Mouse (Mus musculus) duodenum, adult 2 months (tissue): Measurements from ENCODE around the gene Prss3. TPM values are rescaled to one million over a fixed set of nuclear protein-coding genes. Genes with fewer than 3 reads are reported as not detected.

ENCODE experiments used
- polyA plus RNA-seq: library from polyadenylated mRNA; depleted of rRNA; stranded (reverse); fragments of >200 nt; gene quantifications from 2 replicates; pipeline ENCODE4 v1.2.3, GENCODE M21; 2012; ENCODE audit warnings: low replicate concordance; rRNA removed

Gene Prss3
- polyA plus RNA-seq = 0.83 and 678 TPM in 2 replicates

DNA sequence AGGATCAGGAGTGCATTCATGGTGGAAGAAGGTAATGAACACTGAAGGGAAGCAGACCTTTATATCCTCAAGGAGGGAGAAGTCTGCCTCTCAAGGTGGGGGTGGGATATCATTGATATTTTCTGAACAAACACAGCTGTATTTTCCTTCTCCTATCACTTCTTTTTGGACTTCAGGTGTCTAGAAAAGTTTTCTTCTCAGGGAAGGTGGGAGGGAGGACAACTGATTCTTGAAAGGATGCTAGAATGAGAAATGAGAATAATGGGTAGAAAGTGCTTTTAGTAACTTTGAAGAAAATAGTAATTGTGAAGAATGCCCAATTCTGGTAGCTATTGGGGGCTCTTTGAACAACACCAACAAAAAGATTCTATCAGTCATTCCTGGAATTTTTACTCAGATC, at the start of gene Prss3:
Gene Prss3 (minus strand): TSS at position 101 of the 400 bp plus-strand sequence.

DNA sequence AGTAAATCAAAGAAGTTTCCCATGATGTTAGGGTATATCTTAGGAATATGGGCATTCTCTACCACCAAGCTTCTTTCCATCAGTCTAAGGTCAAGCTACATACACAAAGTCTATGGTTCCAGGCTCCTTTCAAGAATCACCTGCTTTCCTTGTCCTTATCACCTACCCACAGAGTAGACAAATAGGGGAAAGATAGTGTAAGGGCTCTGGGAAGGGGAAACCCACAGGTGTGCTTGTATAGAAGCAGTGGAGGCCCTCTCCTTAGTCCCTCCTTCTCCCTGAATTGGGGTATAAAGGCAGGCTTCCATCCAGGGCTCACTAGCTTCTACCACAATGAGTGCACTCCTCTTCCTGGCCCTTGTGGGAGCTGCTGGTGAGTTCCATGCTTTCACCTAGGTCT, 14.6 kb upstream of the Prss3 start, which contains the start of gene Gm5771:
Gene Gm5771 (plus strand): TSS at position 301 of the 400 bp plus-strand sequence.

GRCm38 (mm10) chr6:41353932-41354331, 23.5 kb downstream of the Prss3 start, which contains the start of gene Try10:
Gene Try10, plus strand, starts transcription at chr6:41354105.

Other genes with a start within 250 kb of the Prss3 start
- gene Try4, start 75.4 kb downstream of the Prss3 start, polyA plus RNA-seq = 8.9 and 6,055 TPM in 2 replicates
- gene Try5, start 60.8 kb downstream of the Prss3 start, polyA plus RNA-seq = 4.8 and 3,560 TPM in 2 replicates
- gene Try10, start 23.6 kb downstream of the Prss3 start, polyA plus RNA-seq = 0.13 and 63.8 TPM in 2 replicates
- 0.14 and 207 TPM in 2 replicates for gene Gm5771, start 14.7 kb upstream of the Prss3 start, polyA plus RNA-seq
- 29.5 TPM in 1 of 2 replicates, not detected in the other for gene Gm10334, start 68.5 kb upstream of the Prss3 start, polyA plus RNA-seq
- gene Prss1, start 81.3 kb upstream of the Prss3 start, polyA plus RNA-seq = 18.2 TPM in 1 of 2 replicates, not detected in the other
- 13.3 and 6,184 TPM in 2 replicates for gene Prss2, start 144.1 kb upstream of the Prss3 start, polyA plus RNA-seq
- gene Ephb6, start 227.8 kb upstream of the Prss3 start, polyA plus RNA-seq = 1.2 and 2.4 TPM in 2 replicates